Mouse (Mus musculus) thymus, postnatal 10 days (tissue): Measurements from ENCODE around the gene Il18rap.
"Not testable (repeated sequence)": the region's sequence is repeated elsewhere in the genome, so short reads cannot be mapped to it uniquely, and the experiment has no call there.

Experiments
- DNase-seq, 2 experiments: peaks; one replicate each; pipeline ENCODE4 v3.0.0; 2021; ENCODE audit warnings: low spot score in 2 of 2

Gene Il18rap

GRCm38 (mm10) chr1:40544650-40545049 is 29.5 kb downstream of the Il18rap start:
- DNase-seq, result peak; percentile 7 to 74

GRCm38 (mm10) chr1:40546645-40547044 is 31.5 kb downstream of the Il18rap start:
- DNase-seq, result no peak

- no peak for DNase-seq
Measured at GRCm38 (mm10) chr1:40547064-40547572, 32.0 kb downstream of the Il18rap start.

- DNase-seq, result no peak
Measured at GRCm38 (mm10) chr1:40547762-40548161, 32.6 kb downstream of the Il18rap start.

- DNase-seq, result no peak
Measured at GRCm38 (mm10) chr1:40569374-40569773, 54.2 kb downstream of the Il18rap start.

- peak in 1 of 2 experiments; percentile 12 for DNase-seq
Measured at GRCm38 (mm10) chr1:40579784-40580183, 64.6 kb downstream of the Il18rap start, which contains the start of gene Slc9a4. TSS of gene Slc9a4 (plus strand) at chr1:40580081.

GRCm38 (mm10) chr1:40580269-40580668 is 65.1 kb downstream of the Il18rap start:
- DNase-seq, result no peak

GRCm38 (mm10) chr1:40586776-40587175 is 71.6 kb downstream of the Il18rap start:
- DNase-seq, result no peak

- no peak for DNase-seq
Measured at GRCm38 (mm10) chr1:40590931-40591330, 75.8 kb downstream of the Il18rap start.

GRCm38 (mm10) chr1:40597822-40598221 is 82.7 kb downstream of the Il18rap start:
- DNase-seq, result no peak

GRCm38 (mm10) chr1:40599661-40600060 is 84.5 kb downstream of the Il18rap start:
- not testable (repeated sequence) for DNase-seq

GRCm38 (mm10) chr1:40600394-40601327 is 85.5 kb downstream of the Il18rap start:
- DNase-seq, result no peak
